Mouse (Mus musculus): Measurements from ENCODE around the gene Npcd. TPM values are rescaled to one million over a fixed set of nuclear protein-coding genes. Genes with fewer than 3 reads are reported as not detected.

The Npcd gene
- polyA plus RNA-seq, 1 experiment from 2014 or later, result 0.32 TPM

- Histone ChIP-seq H3K4me1 (no peaks in the 10 kb centered on the region), H3K36me3 (no peaks in the 10 kb centered on the region), H3K4me2 (no peak overlapping the region), H3K27ac (no peak overlapping the region), H3K27me3 (peaks cover 42% of the 10 kb centered on the region), H3K9ac (no peak overlapping the region), H3K4me3 (no peak overlapping the region), H3K9me3 (no peaks in the 10 kb centered on the region)
- ATAC-seq (ENCODE audit: insufficient number of reproducible peaks, insufficient read depth, low FRiP score, low TSS enrichment, low read depth), result no peak
- 62% methylated on average over 4 of the region's 4 CpGs for WGBS
These were observed 23.0 kb downstream of the Npcd start for GRCm38 (mm10) chr15:79810997-79811396.

GRCm38 (mm10) chr15:79810061-79810460 lies 24.0 kb downstream of the Npcd start:
- Histone ChIP-seq H3K9ac (no peak overlapping the region), H3K27ac (no peak overlapping the region), H3K9me3 (no peaks in the 10 kb centered on the region), H3K4me2 (no peak overlapping the region), H3K4me3 (no peak overlapping the region), H3K27me3 (peaks cover 51% of the 10 kb centered on the region), H3K36me3 (no peaks in the 10 kb centered on the region), H3K4me1 (peaks cover 1% of the 10 kb centered on the region)
- 61% methylated on average over 3 of the region's 3 CpGs for WGBS
- no peak for ATAC-seq (ENCODE audit: insufficient number of reproducible peaks, insufficient read depth, low FRiP score, low TSS enrichment, low read depth)

- Histone ChIP-seq H3K4me1 (peaks cover 10% of the 10 kb centered on the region), H3K9ac (no peak overlapping the region), H3K4me3 (no peak overlapping the region), H3K27me3 (peaks cover 65% of the 10 kb centered on the region), H3K36me3 (no peaks in the 10 kb centered on the region), H3K9me3 (no peaks in the 10 kb centered on the region), H3K27ac (no peak overlapping the region), H3K4me2 (no peak overlapping the region)
- 54% methylated on average over 5 of the region's 5 CpGs for WGBS
- ATAC-seq (ENCODE audit: insufficient number of reproducible peaks, insufficient read depth, low FRiP score, low TSS enrichment, low read depth), result no peak
These were observed 25.4 kb downstream of the Npcd start for GRCm38 (mm10) chr15:79808658-79809057.

- ATAC-seq (ENCODE audit: insufficient number of reproducible peaks, insufficient read depth, low FRiP score, low TSS enrichment, low read depth), result no peak
- Histone ChIP-seq H3K27ac (no peak overlapping the region), H3K27me3 (peaks cover 71% of the 10 kb centered on the region), H3K4me1 (peaks cover 15% of the 10 kb centered on the region), H3K4me3 (no peak overlapping the region), H3K9me3 (no peaks in the 10 kb centered on the region), H3K36me3 (no peaks in the 10 kb centered on the region), H3K9ac (no peak overlapping the region), H3K4me2 (no peak overlapping the region)
- WGBS, result 26% methylated on average over 5 of the region's 5 CpGs
These were observed 25.9 kb downstream of the Npcd start for GRCm38 (mm10) chr15:79808114-79808513.

- Histone ChIP-seq H3K4me1 (peaks cover 16% of the 10 kb centered on the region), H3K27ac (no peak overlapping the region), H3K4me3 (no peak overlapping the region), H3K36me3 (no peaks in the 10 kb centered on the region), H3K27me3 (peaks cover 78% of the 10 kb centered on the region), H3K9ac (peak overlapping the region; percentile 27; the same call in 1 of the 2 replicates), H3K4me2 (no peak overlapping the region), H3K9me3 (no peaks in the 10 kb centered on the region)
- no peak for ATAC-seq (ENCODE audit: insufficient number of reproducible peaks, insufficient read depth, low FRiP score, low TSS enrichment, low read depth)
- 42% methylated on average over 1 of the region's 1 CpGs for WGBS
These were observed 27.0 kb downstream of the Npcd start for GRCm38 (mm10) chr15:79807050-79807449.

GRCm38 (mm10) chr15:79805246-79805645 lies 28.8 kb downstream of the Npcd start:
- Histone ChIP-seq H3K9me3 (no peaks in the 10 kb centered on the region), H3K4me2 (peak overlapping the region; percentile 90), H3K27me3 (peaks cover 87% of the 10 kb centered on the region), H3K36me3 (no peaks in the 10 kb centered on the region), H3K9ac (peak overlapping the region; percentile 76; the same call in 1 of the 2 replicates), H3K4me1 (peaks cover 16% of the 10 kb centered on the region), H3K4me3 (peak overlapping the region; percentile 65; the same call in 1 of the 2 replicates), H3K27ac (no peak overlapping the region)
- WGBS, result 15% methylated on average over 8 of the region's 8 CpGs
- no peak for ATAC-seq (ENCODE audit: insufficient number of reproducible peaks, insufficient read depth, low FRiP score, low TSS enrichment, low read depth)

GRCm38 (mm10) chr15:79804352-79805071 lies 29.5 kb downstream of the Npcd start, which contains the start of gene Nptxr:
Gene Nptxr (minus strand): TSS chr15:79804766.
- Histone ChIP-seq H3K9ac (peak within 1 kb of the TSS; percentile 76), H3K4me2 (peak within 1 kb of the TSS; percentile 90), H3K36me3 (no peaks in the 10 kb centered on the region), H3K27me3 (peaks cover 90% of the 10 kb centered on the region), H3K4me1 (peaks cover 16% of the 10 kb centered on the region), H3K27ac (no peak within 1 kb of the TSS), H3K4me3 (peak within 1 kb of the TSS; percentile 65), H3K9me3 (no peaks in the 10 kb centered on the region)
- peak; percentile 68; the same call in 1 of the 2 replicates for ATAC-seq (ENCODE audit: insufficient number of reproducible peaks, insufficient read depth, low FRiP score, low TSS enrichment, low read depth)
- under 1% methylated on average over 64 of the region's 91 CpGs for WGBS

GRCm38 (mm10) chr15:79803533-79804351 lies 30.3 kb downstream of the Npcd start:
- peak overlapping the region; percentile 90 for H3K4me2 ChIP-seq
- peak; percentile 46; the same call in 1 of the 2 replicates for ATAC-seq (ENCODE audit: insufficient number of reproducible peaks, insufficient read depth, low FRiP score, low TSS enrichment, low read depth)
- WGBS, result 5% methylated on average over 81 of the region's 81 CpGs
- H3K4me3 ChIP-seq, result peak overlapping the region; percentile 65
- H3K9me3 ChIP-seq, result no peaks in the 10 kb centered on the region
- peaks cover 84% of the 10 kb centered on the region for H3K27me3 ChIP-seq
- peaks cover 16% of the 10 kb centered on the region for H3K4me1 ChIP-seq
- H3K36me3 ChIP-seq, result no peaks in the 10 kb centered on the region
- H3K27ac ChIP-seq, result no peak overlapping the region
- H3K9ac ChIP-seq, result peak overlapping the region; percentile 76

GRCm38 (mm10) chr15:79802304-79802703 lies 31.7 kb downstream of the Npcd start:
- peaks cover 72% of the 10 kb centered on the region for H3K27me3 ChIP-seq
- no peak overlapping the region for H3K27ac ChIP-seq
- 55% methylated on average over 4 of the region's 4 CpGs for WGBS
- H3K9me3 ChIP-seq, result no peaks in the 10 kb centered on the region
- peaks cover 16% of the 10 kb centered on the region for H3K4me1 ChIP-seq
- H3K9ac ChIP-seq, result no peak overlapping the region
- no peak overlapping the region for H3K4me3 ChIP-seq
- no peaks in the 10 kb centered on the region for H3K36me3 ChIP-seq
- no peak overlapping the region for H3K4me2 ChIP-seq
- no peak for ATAC-seq (ENCODE audit: insufficient number of reproducible peaks, insufficient read depth, low FRiP score, low TSS enrichment, low read depth)

- Histone ChIP-seq H3K4me2 (no peak overlapping the region), H3K9me3 (no peaks in the 10 kb centered on the region), H3K27me3 (peaks cover 65% of the 10 kb centered on the region), H3K9ac (no peak overlapping the region), H3K36me3 (no peaks in the 10 kb centered on the region), H3K4me1 (peaks cover 16% of the 10 kb centered on the region), H3K27ac (no peak overlapping the region), H3K4me3 (no peak overlapping the region)
- WGBS, result 83% methylated on average over 2 of the region's 2 CpGs
- no peak for ATAC-seq (ENCODE audit: insufficient number of reproducible peaks, insufficient read depth, low FRiP score, low TSS enrichment, low read depth)
These were observed 32.4 kb downstream of the Npcd start for GRCm38 (mm10) chr15:79801646-79802045.

- no peaks in the 10 kb centered on the region for H3K9me3 ChIP-seq
- H3K4me1 ChIP-seq, result peaks cover 16% of the 10 kb centered on the region
- no peak for ATAC-seq (ENCODE audit: insufficient number of reproducible peaks, insufficient read depth, low FRiP score, low TSS enrichment, low read depth)
- no peak overlapping the region for H3K4me2 ChIP-seq
- WGBS, result 59% methylated on average over 11 of the region's 11 CpGs
- peaks cover 55% of the 10 kb centered on the region for H3K27me3 ChIP-seq
- H3K27ac ChIP-seq, result no peak overlapping the region
- no peak overlapping the region for H3K4me3 ChIP-seq
- no peaks in the 10 kb centered on the region for H3K36me3 ChIP-seq
- H3K9ac ChIP-seq, result no peak overlapping the region
These were observed 33.3 kb downstream of the Npcd start for GRCm38 (mm10) chr15:79800701-79801100.

All from embryonic facial prominence, embryonic 13.5 days (tissue).